Mouse (Mus musculus) bone marrow, adult 2 months (tissue): ENCODE measurements around the gene AC140267.1.

Experiments used
- CTCF ChIP-seq: fragments of 200-500 bp; IDR thresholded peaks from 2 replicates; pipeline ENCODE4 v1.5.1; 2011; ENCODE audit warnings: low read length, control low read depth; ENCODE audit not compliant: control insufficient read depth, insufficient read depth
- POLR2A ChIP-seq: fragments of 200-500 bp; IDR thresholded peaks from 2 replicates; pipeline ENCODE4 v1.6.1; 2011; ENCODE audit warnings: low read depth, mild to moderate bottlenecking, control low read depth, low read length, borderline replicate concordance; ENCODE audit not compliant: control insufficient read depth

DNA sequence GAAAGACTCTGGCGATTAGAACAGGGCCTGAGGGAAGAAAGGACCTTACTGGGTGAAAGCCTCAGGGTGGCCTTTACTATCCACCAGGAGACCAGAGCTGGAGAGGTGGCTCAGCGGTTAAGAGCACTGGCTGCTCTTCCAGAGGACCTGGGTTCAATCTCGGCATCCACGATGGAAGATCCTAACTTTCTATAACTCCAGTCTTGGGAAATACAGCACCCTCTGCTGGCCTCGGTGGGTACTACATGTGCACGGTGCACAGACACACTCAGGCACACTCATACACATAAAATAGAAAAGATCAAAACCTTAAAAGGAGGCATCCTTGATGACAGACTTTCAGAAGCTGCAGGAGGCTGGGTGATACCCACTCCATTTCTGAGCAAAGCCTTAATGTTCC is 45.0 kb downstream of the AC140267.1 start:
- TF ChIP-seq CTCF (peak; percentile 81), POLR2A (no peak)
